Mouse (Mus musculus) CD4-positive, CD25-positive, alpha-beta regulatory T cell, adult 4 months (primary cell): ENCODE data around the gene Gm47955. TPM values are rescaled to one million over a fixed set of nuclear protein-coding genes. Genes with fewer than 3 reads are reported as not detected.
"Not testable (repeated sequence)": the region's sequence is repeated elsewhere in the genome, so short reads cannot be mapped to it uniquely, and the experiment has no call there.

Experiments
- ATAC-seq: one replicate; pipeline ENCODE4 v1.8.0; 2017
- polyA plus RNA-seq, 2 experiments: library from polyadenylated mRNA; unstranded; fragments of 100-300 nt; shearing (Covaris generic); gene quantifications; one replicate each; pipeline ENCODE4 v1.2.1; 2017

The Gm47955 gene
- polyA plus RNA-seq, result not detected

- ATAC-seq, result no peak
Observed at GRCm38 (mm10) chr1:82959870-82960385, at the start of gene Gm47955. TSS of gene Gm47955 (plus strand) at chr1:82960286.

DNA sequence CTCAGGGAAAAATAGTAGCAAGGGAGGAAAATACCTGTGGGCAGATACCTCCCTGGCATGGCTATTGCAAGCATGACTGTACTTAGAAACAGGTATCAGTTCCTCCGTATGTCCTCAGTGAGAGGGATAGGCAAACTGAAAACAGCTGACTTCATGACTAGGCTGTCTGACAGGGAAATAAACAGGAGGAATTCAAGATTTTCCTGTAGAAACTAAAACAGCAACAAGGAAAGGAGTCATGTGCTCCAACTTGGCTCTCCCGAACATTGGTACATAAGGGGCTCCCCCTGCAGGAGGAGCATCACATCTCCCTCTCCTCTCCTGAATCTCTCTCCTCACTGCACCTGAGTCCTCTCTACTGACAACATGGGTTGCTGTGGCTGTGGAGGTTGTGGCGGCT lies 47.1 kb upstream of the Gm47955 start, which contains the start of gene A030005L19Rik:
Gene A030005L19Rik (plus strand): TSS at position 301 of the 400 bp plus-strand sequence.
- ATAC-seq, result no peak

DNA sequence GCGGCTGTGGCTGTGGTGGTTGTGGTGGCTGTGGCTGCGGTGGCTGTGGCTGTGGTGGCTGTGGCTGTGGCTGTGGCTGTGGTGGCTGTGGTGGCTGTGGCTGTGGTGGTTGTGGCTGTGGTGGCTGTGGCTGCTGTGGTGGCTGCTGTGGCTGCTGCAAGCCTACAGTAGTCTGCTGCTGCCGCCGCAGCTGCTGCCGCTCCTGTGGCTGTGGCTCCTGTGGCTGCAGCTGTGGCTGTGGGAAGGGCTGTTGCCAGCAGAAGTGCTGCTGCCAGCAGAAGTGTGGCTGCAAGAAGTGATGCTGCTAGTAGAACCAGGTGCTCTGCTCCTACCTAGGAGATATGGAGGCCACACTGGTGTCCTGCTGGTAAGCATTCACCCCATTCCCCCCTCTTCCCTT lies 46.7 kb upstream of the Gm47955 start:
- not testable (repeated sequence) for ATAC-seq

GRCm38 (mm10) chr1:82924650-82925049 lies 35.4 kb upstream of the Gm47955 start, which contains the start of gene A030014E15Rik:
TSS of gene A030014E15Rik (plus strand) at chr1:82924917.
- ATAC-seq, result no peak

DNA sequence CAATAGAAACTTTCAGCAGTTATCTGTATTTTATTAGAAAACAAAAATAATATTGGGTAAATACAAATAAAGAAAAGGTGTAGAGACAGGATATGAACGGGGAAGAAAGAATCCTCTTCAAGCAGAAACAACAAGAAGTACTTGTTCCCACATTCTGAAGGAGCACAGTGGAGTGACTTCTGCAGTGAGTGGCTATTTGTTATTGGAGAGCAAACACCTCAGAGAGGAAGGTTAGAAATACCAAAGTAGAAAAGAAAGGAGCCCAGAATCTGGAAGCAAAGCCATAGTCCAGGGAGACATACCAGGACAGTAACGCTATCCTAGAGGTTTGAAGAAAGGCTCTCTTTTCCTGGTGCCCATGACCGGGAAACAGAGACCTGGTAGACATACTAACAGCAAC lies 29.5 kb upstream of the Gm47955 start:
- ATAC-seq, result not testable (repeated sequence)

- not testable (repeated sequence) for ATAC-seq
Observed at GRCm38 (mm10) chr1:82931326-82931725, 28.8 kb upstream of the Gm47955 start, which contains the start of gene Gm6217. TSS of gene Gm6217 (minus strand) at chr1:82931399.

- ATAC-seq, result no peak
Observed at GRCm38 (mm10) chr1:82938666-82939065, 21.4 kb upstream of the Gm47955 start.

- not testable (repeated sequence) for ATAC-seq
Observed at GRCm38 (mm10) chr1:82942505-82942904, 17.6 kb upstream of the Gm47955 start.

DNA sequence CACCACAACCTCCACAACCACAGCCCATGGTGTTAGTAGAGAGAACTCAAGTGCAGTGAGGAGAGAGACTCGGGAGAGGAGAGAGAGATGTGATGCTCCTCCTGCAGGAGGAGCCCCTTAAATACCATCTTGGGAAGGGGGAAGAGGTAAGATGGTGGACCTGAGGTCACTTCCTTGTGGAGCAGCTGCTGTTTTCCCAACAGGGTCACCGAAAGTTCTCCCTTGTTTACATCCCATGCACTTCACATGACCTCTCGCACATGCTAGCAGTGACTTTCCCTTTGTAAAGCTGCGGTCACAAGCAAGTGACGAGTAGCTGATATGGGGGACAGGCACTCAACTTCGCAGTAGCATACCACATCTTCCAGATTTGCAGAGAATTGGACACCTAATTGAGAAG lies 16.8 kb upstream of the Gm47955 start, which contains the start of gene A030003K21Rik:
Gene A030003K21Rik (minus strand): TSS at position 94 of the 400 bp plus-strand sequence.
- ATAC-seq, result not testable (repeated sequence)

- ATAC-seq, result peak; percentile 60
Observed at GRCm38 (mm10) chr1:82946029-82946428, 14.1 kb upstream of the Gm47955 start.

GRCm38 (mm10) chr1:82948601-82949000 lies 11.5 kb upstream of the Gm47955 start:
- ATAC-seq, result no peak

DNA sequence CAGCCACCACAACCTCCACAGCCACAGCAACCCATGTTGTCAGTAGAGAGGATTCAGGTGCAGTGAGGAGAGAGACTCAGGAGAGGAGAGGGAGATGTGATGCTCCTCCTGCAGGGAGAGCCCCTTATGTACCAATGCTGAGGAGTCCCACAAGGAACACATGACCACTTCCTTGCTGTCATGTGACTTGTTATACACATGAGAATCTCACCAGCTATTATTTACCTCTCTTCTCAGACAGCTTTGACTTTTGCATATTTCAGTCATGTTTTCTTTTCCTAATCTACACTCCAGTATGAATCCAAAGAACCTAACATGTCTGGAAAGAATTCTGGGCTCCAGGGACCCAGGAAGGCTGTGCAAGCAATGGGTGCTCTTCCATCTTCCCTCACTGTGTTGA lies 4.2 kb upstream of the Gm47955 start, which contains the start of gene Gm7544:
Gene Gm7544 (minus strand): TSS at position 101 of the 400 bp plus-strand sequence.
- peak; percentile 49 for ATAC-seq

GRCm38 (mm10) chr1:82966413-82966812 lies 6.3 kb downstream of the Gm47955 start:
- no peak for ATAC-seq

DNA sequence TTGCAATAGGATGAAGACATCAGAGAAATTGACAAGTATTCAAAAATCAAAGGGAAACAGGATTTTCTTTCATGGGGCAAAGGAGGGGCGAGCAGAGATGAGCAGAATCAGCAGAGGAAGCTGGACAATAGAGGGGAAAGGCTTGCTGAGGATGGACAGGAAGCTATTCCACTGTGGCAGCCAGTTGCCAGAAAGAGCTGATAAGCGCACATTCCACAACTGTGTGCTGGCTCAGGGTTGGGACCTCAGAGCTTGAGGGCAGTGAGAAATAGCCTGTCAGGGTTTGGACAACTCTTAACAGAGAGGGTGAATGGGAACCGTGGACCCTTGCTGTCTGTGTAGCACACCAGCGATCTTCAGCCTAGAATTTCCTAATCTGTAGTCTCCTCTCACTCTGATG lies 12.0 kb downstream of the Gm47955 start:
- no peak for ATAC-seq

GRCm38 (mm10) chr1:82973244-82973643 lies 13.2 kb downstream of the Gm47955 start:
- no peak for ATAC-seq

- ATAC-seq, result peak; percentile 90
Observed at GRCm38 (mm10) chr1:82973901-82974300, 13.8 kb downstream of the Gm47955 start.

DNA sequence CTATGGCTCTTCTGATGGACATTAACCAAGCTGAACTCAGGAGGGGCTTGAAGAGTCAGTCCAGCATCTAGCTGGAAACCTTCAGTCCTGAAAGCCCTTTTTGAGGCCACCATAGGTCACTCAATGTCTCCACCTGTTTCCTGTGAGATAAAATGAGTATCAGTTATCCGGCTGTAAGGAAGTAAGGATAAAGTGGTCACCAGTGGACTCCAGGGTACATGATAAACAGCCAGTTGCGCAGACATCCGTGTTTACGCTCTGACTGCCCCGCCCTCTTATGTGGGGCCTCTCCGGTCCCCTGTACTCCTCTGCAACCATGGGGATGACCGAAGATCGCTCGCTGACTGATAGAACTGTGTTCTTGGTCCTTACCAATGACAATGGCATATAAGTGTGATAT lies 14.3 kb downstream of the Gm47955 start:
- peak; percentile 9 for ATAC-seq

DNA sequence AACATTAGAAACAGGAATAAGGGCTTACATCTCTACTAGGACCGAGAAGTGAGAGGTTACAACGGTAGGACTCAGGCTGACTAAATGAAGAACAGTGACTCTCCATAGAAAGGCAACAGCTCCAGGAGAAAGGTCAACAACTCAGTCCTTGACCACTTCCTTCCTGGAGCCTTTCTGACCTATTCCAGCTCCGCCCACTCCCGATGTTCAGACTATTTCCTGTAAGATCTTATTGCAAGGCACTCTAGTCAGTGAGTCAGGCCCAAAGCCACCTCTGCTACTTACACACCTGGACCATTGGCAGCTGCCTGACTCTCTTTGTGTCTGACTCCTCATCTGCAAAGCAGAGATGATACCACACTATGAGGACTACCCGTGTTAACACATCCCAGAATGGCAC lies 15.7 kb downstream of the Gm47955 start:
- peak; percentile 62 for ATAC-seq

- no peak for ATAC-seq
Observed at GRCm38 (mm10) chr1:82977840-82978239, 17.8 kb downstream of the Gm47955 start.

DNA sequence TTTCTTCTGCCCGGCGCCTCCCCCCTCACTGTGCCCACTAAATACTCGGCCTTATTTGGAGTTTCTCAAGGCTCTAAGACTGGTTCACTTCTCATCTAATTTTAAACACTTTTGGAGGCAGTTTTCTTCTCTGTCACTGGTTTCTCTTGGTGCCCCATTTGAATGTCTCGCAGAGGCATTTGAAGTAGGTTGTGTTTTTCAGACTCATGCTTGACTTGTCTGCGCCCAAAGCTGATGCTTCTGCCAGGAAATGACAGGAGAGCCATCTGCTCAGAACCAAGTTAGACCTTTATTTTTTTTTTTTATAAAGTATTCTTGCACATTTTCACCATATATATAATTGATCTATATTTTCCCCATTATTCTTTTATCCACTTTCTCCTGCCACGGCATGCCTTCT lies 26.7 kb downstream of the Gm47955 start:
- no peak for ATAC-seq

DNA sequence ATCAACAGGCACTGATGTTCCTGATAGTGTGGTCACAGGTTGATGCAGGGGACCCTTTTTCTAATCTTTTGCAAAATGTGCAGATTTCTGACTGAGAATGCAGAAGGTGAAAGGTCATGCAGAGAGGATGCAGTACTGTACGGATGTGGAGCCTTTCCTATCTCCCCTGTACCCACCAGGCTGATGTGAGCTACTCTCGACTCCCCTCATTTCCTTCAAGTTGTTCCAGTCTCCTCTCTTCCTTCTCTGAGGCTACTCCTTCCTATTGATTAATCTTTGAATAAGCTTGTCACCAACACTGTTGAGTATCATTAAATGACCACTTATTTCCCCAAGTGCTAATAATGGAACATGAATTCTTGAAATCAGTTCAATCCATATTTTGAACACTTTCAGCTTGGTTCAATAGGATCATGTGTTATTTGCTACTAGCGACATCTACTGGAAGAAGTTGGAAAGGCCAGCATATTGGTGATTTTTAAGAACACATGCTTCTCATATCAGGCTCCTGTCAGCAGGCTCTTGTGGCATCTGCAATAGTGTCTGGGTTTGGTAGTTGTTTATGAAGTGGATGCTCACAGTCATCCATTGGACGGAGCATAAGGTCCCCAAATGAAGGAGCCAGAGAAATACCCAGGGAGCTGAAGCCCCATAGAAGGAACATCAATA lies 27.6 kb downstream of the Gm47955 start:
- peak; percentile 91 for ATAC-seq

DNA sequence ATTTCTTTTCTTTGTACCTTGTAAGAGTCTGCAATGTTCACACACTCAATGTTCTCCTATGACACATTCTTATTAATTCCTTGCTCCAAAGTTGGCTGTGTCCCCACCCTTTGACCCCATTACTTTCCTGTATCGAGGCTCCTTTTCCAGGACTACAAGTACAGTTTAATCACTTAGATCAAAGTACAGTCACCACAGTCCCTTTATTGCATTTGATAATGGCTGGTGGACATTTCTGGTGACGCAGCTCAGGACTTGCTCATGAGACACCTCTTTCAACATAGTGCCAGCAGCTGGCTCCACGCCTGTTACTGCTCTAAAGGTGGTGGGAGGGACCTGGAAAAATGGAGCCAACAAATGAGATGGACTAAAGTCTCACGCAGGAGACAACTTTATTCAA lies 31.0 kb downstream of the Gm47955 start:
- ATAC-seq, result no peak

DNA sequence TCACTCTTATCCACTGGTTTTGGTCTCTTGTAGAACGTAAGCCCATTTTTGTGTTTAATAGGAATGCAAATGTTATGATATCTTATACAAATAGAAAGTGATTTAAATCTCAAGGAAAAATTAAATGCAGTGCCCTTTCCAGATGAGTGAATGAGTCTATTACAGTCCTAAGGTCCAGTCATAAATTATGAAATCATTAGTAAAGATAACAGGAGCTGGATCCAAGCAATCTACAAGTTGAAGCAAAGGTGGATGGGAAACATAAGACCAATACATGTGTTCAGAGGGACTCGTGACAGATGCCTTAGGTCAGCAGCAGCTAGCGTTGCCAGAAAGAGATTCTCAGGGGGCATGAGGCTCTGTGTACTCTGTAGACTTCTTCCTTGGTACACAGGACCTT lies 31.5 kb downstream of the Gm47955 start:
- no peak for ATAC-seq

- no peak for ATAC-seq
Observed at GRCm38 (mm10) chr1:82992093-82992492, 32.0 kb downstream of the Gm47955 start.
